Mouse (Mus musculus) spleen, adult 2 months (tissue): Measurements from ENCODE around the gene Ppp1r12c. TPM values are rescaled to one million over a fixed set of nuclear protein-coding genes. Genes with fewer than 3 reads are reported as not detected.

Experiments used
- DNase-seq, 2 experiments: peaks; one replicate each; pipeline versions ENCODE4 v3.0.0 to v3.0.0-alpha.2; 2012 to 2021; ENCODE audit warnings: low spot score in 2 of 2, low read depth in 1 of 2
- H3K27ac ChIP-seq: fragments of 200-500 bp; 2 replicates; pipeline ENCODE4 v1.5.1; 2012; ENCODE audit warnings: low read length, inconsistent platforms; ENCODE audit not compliant: insufficient read depth
- H3K27me3 ChIP-seq: fragments of 200-500 bp; 2 replicates; pipeline ENCODE4 v1.6.1; 2012; ENCODE audit warnings: mild to moderate bottlenecking, moderate library complexity, low read length, inconsistent platforms; ENCODE audit not compliant: control insufficient read depth, insufficient read depth
- H3K36me3 ChIP-seq: fragments of 200-500 bp; 2 replicates; pipeline ENCODE4 v1.6.1; 2012; ENCODE audit warnings: mild to moderate bottlenecking, low read length, inconsistent platforms; ENCODE audit not compliant: control insufficient read depth, insufficient read depth
- H3K4me1 ChIP-seq: fragments of 200-500 bp; 2 replicates; pipeline ENCODE4 v1.6.1; 2011; ENCODE audit warnings: inconsistent platforms; ENCODE audit not compliant: control insufficient read depth, insufficient read depth, insufficient read length
- H3K4me3 ChIP-seq: fragments of 200-500 bp; 2 replicates; pipeline ENCODE4 v1.5.1; 2011; ENCODE audit warnings: mild to moderate bottlenecking, inconsistent platforms; ENCODE audit not compliant: insufficient read depth, insufficient read length; ENCODE audit errors: extremely low read depth
- CTCF ChIP-seq: fragments of 200-500 bp; IDR thresholded peaks from 2 replicates; pipeline ENCODE4 v1.5.1; 2011; ENCODE audit warnings: mild to moderate bottlenecking, inconsistent platforms; ENCODE audit not compliant: insufficient read depth, insufficient read length, insufficient replicate concordance; ENCODE audit errors: extremely low read depth
- POLR2A ChIP-seq: fragments of 200-500 bp; IDR thresholded peaks from 2 replicates; pipeline ENCODE4 v1.6.1; 2011; ENCODE audit warnings: low read depth, low read length, inconsistent platforms
- WGBS: fragments of 180-500 bp; shearing (Covaris S2); methylation state at CpG from one replicate; pipeline ENCODE4 v1.1.7; 2018; 5-methylcytosine and 5-hydroxymethylcytosine counted together
- polyA plus RNA-seq: library from polyadenylated mRNA; depleted of rRNA; stranded (reverse); fragments of >200 nt; gene quantifications from 2 replicates; pipeline ENCODE4 v1.2.3, GENCODE M21; 2012

Ppp1r12c gene
- polyA plus RNA-seq, 1 experiment: 92.6 TPM

DNA sequence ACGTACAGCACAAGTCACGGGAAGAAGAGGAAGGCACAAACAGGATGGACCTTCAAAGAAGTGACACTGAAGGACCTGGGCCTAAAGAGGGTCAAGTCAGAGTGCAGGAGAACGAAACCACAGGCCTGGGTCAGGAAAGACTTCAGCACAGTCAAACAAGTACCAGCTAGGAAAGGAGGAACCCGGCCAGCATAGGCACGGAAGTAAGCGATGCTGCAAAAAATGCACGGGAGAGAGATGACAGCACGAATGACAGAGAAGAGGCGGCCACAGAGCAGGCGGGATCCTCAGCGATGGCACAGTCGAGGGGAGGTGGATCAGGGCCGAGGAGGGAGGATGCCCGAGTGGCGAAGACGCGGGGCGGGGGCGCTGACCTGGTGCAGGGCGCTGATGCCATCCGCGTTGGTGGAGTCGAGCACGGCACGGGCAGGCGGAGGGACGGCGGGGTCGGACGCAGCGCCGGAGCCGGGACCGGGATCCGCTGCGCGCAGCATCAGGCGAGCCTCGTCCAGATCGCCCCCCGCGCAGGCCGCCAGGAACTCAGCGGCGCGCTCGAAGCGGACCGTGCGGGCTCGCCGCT lies 498 bp downstream of the Ppp1r12c start:
- Histone ChIP-seq H3K36me3 (peaks cover 2% of the 10 kb centered on the region; the same call in 1 of the 2 replicates), H3K4me1 (peaks cover 21% of the 10 kb centered on the region; the same call in 1 of the 2 replicates), H3K27me3 (no peaks in the 10 kb centered on the region), H3K4me3 (peak overlapping the region; percentile 81), H3K27ac (peak overlapping the region; percentile 81)
- under 1% methylated on average over 52 of the region's 52 CpGs for WGBS
- no peak for TF ChIP-seq POLR2A
- no peak for TF ChIP-seq CTCF
- DNase-seq: peak in 1 of 2 experiments; percentile 49

DNA sequence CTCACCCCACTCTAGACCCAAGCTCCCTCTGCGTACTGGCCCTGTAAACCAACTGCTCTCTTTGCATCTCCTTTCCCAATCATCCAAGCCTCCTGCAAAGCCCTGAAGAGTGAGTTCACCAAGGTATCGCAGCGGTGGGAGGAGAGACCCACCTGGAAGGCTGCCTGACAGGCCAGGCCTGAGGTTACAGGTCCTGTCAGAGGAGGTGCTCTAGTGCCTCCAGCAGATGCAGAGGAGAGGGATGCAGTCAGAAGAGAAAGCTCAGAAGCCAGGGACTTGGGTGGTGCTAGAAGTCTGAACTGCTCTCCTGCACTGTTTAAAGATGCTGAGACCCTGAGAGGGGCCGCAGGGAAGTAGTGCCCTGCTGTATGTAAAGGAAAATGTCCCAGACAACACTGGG lies 2.4 kb downstream of the Ppp1r12c start:
- H3K36me3 ChIP-seq: peaks cover 6% of the 10 kb centered on the region; the same call in 1 of the 2 replicates
- no peaks in the 10 kb centered on the region for H3K27me3 ChIP-seq
- H3K4me1 ChIP-seq: peaks cover 13% of the 10 kb centered on the region; the same call in 1 of the 2 replicates
- DNase-seq: no peak
- 94% methylated on average over 4 of the region's 4 CpGs for WGBS
- no peak overlapping the region for H3K27ac ChIP-seq
- no peak overlapping the region for H3K4me3 ChIP-seq
- TF ChIP-seq CTCF: no peak
- no peak for TF ChIP-seq POLR2A

DNA sequence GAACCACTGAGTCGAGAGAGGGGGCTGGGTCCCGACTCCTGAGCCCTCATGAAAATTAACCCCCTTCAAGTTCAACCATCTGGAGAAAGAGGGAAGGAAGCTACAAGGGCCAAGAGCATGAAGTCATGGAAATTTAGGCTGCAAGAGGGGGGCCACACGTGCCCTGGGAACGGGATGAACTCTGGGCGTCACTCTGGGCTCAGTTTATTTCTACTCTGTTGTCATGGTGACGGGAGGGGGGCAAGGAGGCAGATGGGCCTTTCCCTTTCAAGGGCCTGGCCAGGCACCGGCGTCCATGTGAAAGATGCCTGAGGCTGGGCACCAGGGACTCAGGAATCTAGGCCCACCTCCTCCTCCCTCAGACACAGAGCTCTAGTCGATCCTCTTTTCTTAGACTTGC lies 3.2 kb downstream of the Ppp1r12c start:
- Histone ChIP-seq H3K4me1 (peaks cover 16% of the 10 kb centered on the region; the same call in 1 of the 2 replicates), H3K36me3 (peaks cover 6% of the 10 kb centered on the region; the same call in 1 of the 2 replicates), H3K27ac (no peak overlapping the region), H3K4me3 (no peak overlapping the region), H3K27me3 (no peaks in the 10 kb centered on the region)
- TF ChIP-seq POLR2A (no peak), CTCF (no peak)
- no peak for DNase-seq
- 49% methylated on average over 9 of the region's 9 CpGs for WGBS

DNA sequence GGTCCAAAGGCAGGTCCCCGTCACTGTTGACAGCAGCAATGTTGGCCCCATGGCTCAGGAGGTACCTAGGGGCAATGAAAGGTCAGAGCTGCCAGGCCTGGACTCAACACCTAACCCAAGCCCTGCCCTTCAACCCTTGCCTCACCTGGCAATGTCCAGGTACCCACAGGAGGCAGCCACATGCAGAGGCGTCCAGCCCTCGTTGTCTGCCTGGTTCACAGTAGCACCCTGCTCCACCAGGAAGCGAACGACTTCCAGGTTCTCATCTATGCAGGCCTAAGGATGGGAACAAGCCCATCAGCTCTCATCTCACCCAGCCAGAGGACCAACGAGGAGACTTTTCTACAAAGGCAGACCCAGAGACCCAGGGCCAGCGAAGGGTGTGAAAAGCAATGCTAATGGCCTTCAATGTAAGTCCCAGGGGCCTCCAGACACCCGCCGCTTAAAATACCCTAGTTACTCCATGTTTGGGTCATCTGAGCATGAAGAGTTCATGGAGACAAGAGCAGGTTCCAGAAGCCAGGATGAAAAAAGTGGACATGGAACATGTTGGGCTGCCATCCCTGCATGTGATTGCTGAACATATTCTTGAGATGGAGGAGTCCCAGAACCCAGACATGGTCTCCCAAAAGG lies 4.1 kb downstream of the Ppp1r12c start:
- DNase-seq: no peak
- Histone ChIP-seq H3K27ac (no peak overlapping the region), H3K27me3 (no peaks in the 10 kb centered on the region), H3K4me1 (peaks cover 21% of the 10 kb centered on the region; the same call in 1 of the 2 replicates), H3K36me3 (peaks cover 6% of the 10 kb centered on the region; the same call in 1 of the 2 replicates), H3K4me3 (no peak overlapping the region)
- TF ChIP-seq POLR2A: no peak
- TF ChIP-seq CTCF: no peak
- 92% methylated on average over 9 of the region's 9 CpGs for WGBS

DNA sequence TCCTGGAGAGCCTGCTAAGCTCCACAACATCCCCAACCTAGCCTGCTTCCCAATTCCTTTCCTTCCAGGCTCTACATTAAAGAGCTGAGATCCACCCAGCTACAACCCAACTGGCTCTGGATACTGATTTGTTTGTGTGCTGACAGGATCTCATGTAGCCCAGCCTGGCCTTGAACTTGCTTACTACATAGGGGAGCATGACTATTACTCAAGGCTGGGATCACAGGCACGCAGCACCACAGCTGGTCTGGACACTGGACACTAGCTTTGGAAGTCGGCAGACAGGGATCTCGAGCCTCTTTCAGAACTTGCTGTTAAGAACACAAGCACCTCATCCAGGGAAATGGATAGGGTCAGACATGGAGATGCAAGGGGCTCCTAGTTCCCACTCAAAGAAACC lies 5.0 kb downstream of the Ppp1r12c start:
- WGBS: 89% methylated on average over 3 of the region's 3 CpGs
- no peak for DNase-seq
- no peak overlapping the region for H3K4me3 ChIP-seq

DNA sequence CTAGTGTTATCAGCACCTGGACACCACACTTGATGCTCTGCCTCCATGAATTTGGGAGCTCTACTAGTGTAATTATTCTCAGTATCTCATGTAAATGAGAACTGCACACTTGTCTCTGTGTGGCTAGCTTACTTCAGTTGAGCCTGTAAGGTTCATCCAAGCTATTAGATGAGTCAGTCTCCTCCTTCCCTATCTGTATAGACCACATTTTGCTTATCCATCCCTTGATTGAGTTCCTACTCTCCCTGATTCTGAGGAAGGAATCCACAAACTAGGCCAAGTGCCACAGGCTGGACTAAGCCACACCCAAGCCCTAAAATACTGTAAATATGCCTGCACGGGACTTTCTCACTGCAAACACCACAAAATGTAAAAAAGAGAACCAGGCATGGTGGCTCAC lies 7.5 kb downstream of the Ppp1r12c start:
- H3K27me3 ChIP-seq: no peaks in the 10 kb centered on the region
- H3K4me1 ChIP-seq: peaks cover 11% of the 10 kb centered on the region; the same call in 1 of the 2 replicates
- H3K27ac ChIP-seq: no peak overlapping the region
- no peak overlapping the region for H3K4me3 ChIP-seq
- peaks cover 10% of the 10 kb centered on the region for H3K36me3 ChIP-seq
- no peak for DNase-seq
- TF ChIP-seq CTCF (no peak), POLR2A (no peak)
- 40% methylated on average over 1 of the region's 1 CpGs for WGBS

More for the DNA sequence above, 5.0 kb downstream of the Ppp1r12c start:
- TF ChIP-seq CTCF: no peak
- TF ChIP-seq POLR2A: no peak
- Histone ChIP-seq H3K4me1 (peaks cover 21% of the 10 kb centered on the region; the same call in 1 of the 2 replicates), H3K27ac (no peak overlapping the region), H3K27me3 (no peaks in the 10 kb centered on the region), H3K36me3 (peaks cover 6% of the 10 kb centered on the region; the same call in 1 of the 2 replicates)
